Mouse (Mus musculus) kidney, postnatal 0 days (tissue): ENCODE measurements around the gene Cxcl15. TPM values are rescaled to one million over a fixed set of nuclear protein-coding genes. Genes with fewer than 3 reads are reported as not detected.
A peak's percentile ranks its signal among the peaks of the same experiment; 100 is the strongest.

Experiments
- ATAC-seq: fragments of 200-750 bp; cut with Nextera tagmentation; replicated peaks from 2 replicates; pipeline ENCODE4 v1.8.0; 2017; ENCODE audit warnings: low read depth, moderate number of reproducible peaks, moderate TSS enrichment, moderate library complexity; ENCODE audit not compliant: low FRiP score
- DNase-seq: peaks from one replicate; pipeline ENCODE4 v3.0.0-alpha.2; 2016; ENCODE audit warnings: low spot score
- H3K27ac ChIP-seq: fragments of 300-500 bp; sonication (generic); 2 replicates; pipeline ENCODE4 v1.5.1; 2014; ENCODE audit warnings: mild to moderate bottlenecking
- H3K27me3 ChIP-seq: fragments of 300-500 bp; sonication (generic); 2 replicates; pipeline ENCODE4 v1.6.1; 2014; ENCODE audit warnings: low read length, mixed read lengths; ENCODE audit not compliant: insufficient read depth
- H3K36me3 ChIP-seq: fragments of 300-500 bp; sonication (generic); 2 replicates; pipeline ENCODE4 v1.6.1; 2014; ENCODE audit warnings: low read length, mixed read lengths; ENCODE audit not compliant: insufficient read depth
- H3K4me1 ChIP-seq: fragments of 300-500 bp; sonication (generic); replicated peaks from 2 replicates; pipeline ENCODE4 v1.6.1; 2014; ENCODE audit warnings: antibody characterized with exemption, low read length, mixed read lengths; ENCODE audit not compliant: insufficient read depth
- H3K4me2 ChIP-seq: fragments of 300-500 bp; sonication (generic); 2 replicates; pipeline ENCODE4 v1.6.1; 2014; ENCODE audit warnings: mild to moderate bottlenecking, low read length, moderate library complexity, mixed read lengths
- H3K4me3 ChIP-seq: fragments of 300-500 bp; sonication (generic); replicated peaks from 2 replicates; pipeline ENCODE4 v1.5.1; 2014; ENCODE audit warnings: low read depth, low read length
- H3K9ac ChIP-seq: fragments of 300-500 bp; sonication (generic); 2 replicates; pipeline ENCODE4 v1.6.1; 2014; ENCODE audit warnings: low read depth, low read length
- H3K9me3 ChIP-seq: fragments of 300-500 bp; sonication (generic); replicated peaks from 2 replicates; pipeline ENCODE4 v1.6.1; 2016; ENCODE audit warnings: low read length, inconsistent platforms, mixed read lengths
- CTCF ChIP-seq: IDR thresholded peaks from 2 replicates; pipeline ENCODE4 v1.5.1; 2016; ENCODE audit warnings: antibody characterized with exemption, low read depth, mild to moderate bottlenecking, moderate library complexity
- WGBS: fragments of 180-500 bp; shearing (Covaris S2); extraction: QIAGEN DNeasy Blood & Tissue Kit; methylation state at CpG from one replicate; pipeline ENCODE4 v1.1.7; 2014; 5-methylcytosine and 5-hydroxymethylcytosine counted together
- polyA plus RNA-seq: library from polyadenylated mRNA; unstranded; fragments of >200 nt; fragmentation: Nextera tagmentation; extraction: Ambion mirVana; gene quantifications from 2 replicates; pipeline ENCODE4 v1.2.1, GENCODE M21; 2015

Gene Cxcl15
- 0.07 TPM in 1 of 2 replicates, not detected in the other for polyA plus RNA-seq

GRCm38 (mm10) chr5:90794195-90794625 lies at the start of gene Cxcl15:
Gene Cxcl15, plus strand, starts transcription at chr5:90794534.
- Histone ChIP-seq H3K9ac (no peak within 1 kb of the TSS), H3K4me2 (no peak within 1 kb of the TSS), H3K27ac (no peak within 1 kb of the TSS), H3K4me1 (peaks cover 5% of the 10 kb centered on the region; the same call in 1 of the 2 replicates), H3K9me3 (no peaks in the 10 kb centered on the region), H3K27me3 (no peaks in the 10 kb centered on the region), H3K36me3 (no peaks in the 10 kb centered on the region), H3K4me3 (no peak within 1 kb of the TSS)
- TF ChIP-seq CTCF: no peak
- ATAC-seq (no peak), DNase-seq (no peak)
- WGBS: 63% methylated on average over 5 of the region's 5 CpGs

DNA sequence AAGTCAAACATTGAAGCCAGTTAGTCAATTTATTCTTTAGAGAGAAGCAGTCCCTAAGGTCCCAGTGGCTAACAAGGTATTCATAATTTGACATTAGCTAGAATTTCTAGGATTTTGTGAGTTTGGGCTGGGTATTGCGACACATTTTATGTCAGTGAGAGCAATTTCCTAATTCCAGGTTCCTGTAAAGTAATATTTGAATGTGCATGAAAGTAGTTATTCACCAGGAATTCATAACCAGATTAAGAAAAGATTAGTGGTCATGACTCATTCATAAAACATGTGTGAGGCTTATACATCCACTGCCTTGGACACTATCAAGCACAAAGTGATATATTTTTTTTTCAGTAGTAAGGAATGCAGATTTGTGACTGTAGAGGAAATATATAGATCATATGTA lies 40.4 kb upstream of the Cxcl15 start:
- H3K4me2 ChIP-seq: no peak overlapping the region
- no peaks in the 10 kb centered on the region for H3K36me3 ChIP-seq
- no peak for DNase-seq
- 95% methylated on average over 1 of the region's 1 CpGs for WGBS
- H3K9me3 ChIP-seq: no peaks in the 10 kb centered on the region
- H3K4me1 ChIP-seq: 0 out of 2 replicates have a peak, but pooled peaks cover 7% of the 10 kb centered on the region
- peaks cover under 1% of the 10 kb centered on the region; the same call in 1 of the 2 replicates for H3K27me3 ChIP-seq
- no peak overlapping the region for H3K9ac ChIP-seq
- no peak overlapping the region for H3K27ac ChIP-seq
- no peak for ATAC-seq
- TF ChIP-seq CTCF: no peak
- H3K4me3 ChIP-seq: no peak overlapping the region

GRCm38 (mm10) chr5:90758020-90758605 lies 36.2 kb upstream of the Cxcl15 start:
- no peaks in the 10 kb centered on the region for H3K9me3 ChIP-seq
- H3K36me3 ChIP-seq: no peaks in the 10 kb centered on the region
- WGBS: 50% methylated on average over 5 of the region's 5 CpGs
- DNase-seq: peak; percentile 66
- no peak overlapping the region for H3K4me3 ChIP-seq
- H3K9ac ChIP-seq: no peak overlapping the region
- no peak overlapping the region for H3K27ac ChIP-seq
- peaks cover 12% of the 10 kb centered on the region; the same call in 1 of the 2 replicates for H3K4me1 ChIP-seq
- ATAC-seq: peak; percentile 49; the same call in 1 of the 2 replicates
- TF ChIP-seq CTCF: no peak
- no peak overlapping the region for H3K4me2 ChIP-seq
- peaks cover 6% of the 10 kb centered on the region for H3K27me3 ChIP-seq

- WGBS: 5% methylated on average over 32 of the region's 32 CpGs
- Histone ChIP-seq H3K36me3 (no peaks in the 10 kb centered on the region), H3K4me1 (peaks cover 12% of the 10 kb centered on the region; the same call in 1 of the 2 replicates), H3K4me2 (peak within 1 kb of the TSS; percentile 53), H3K4me3 (peak within 1 kb of the TSS; percentile 16), H3K27me3 (peaks cover 6% of the 10 kb centered on the region), H3K9ac (peak within 1 kb of the TSS; percentile 10; the same call in 1 of the 2 replicates), H3K27ac (no peak within 1 kb of the TSS), H3K9me3 (no peaks in the 10 kb centered on the region)
- ATAC-seq (no peak), DNase-seq (no peak)
- TF ChIP-seq CTCF: no peak
Measured at GRCm38 (mm10) chr5:90759077-90760065, 35.0 kb upstream of the Cxcl15 start, which contains the start of gene Cxcl5. Gene Cxcl5, plus strand, starts transcription at chr5:90759360.

DNA sequence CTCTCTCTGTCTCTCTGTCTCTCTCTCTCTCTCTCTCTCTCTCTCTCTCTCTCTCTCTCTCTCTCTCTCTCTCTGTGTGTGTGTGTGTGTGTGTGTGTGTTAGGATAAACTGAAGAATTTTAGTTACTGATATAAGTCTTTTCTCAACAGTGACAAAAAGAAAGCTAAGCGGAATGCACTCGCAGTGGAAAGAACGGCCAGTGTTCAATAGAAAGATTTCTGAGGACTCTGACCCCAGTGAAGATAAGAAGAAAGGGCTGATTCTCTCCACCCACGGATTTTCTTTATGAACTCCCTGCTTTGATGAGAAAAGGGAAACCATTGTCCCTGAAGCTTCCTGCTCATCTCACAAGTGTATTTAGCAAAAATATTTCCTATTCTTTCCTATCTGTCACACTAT lies 34.0 kb upstream of the Cxcl15 start:
- H3K9me3 ChIP-seq: no peaks in the 10 kb centered on the region
- H3K27ac ChIP-seq: no peak overlapping the region
- no peak for ATAC-seq
- H3K36me3 ChIP-seq: no peaks in the 10 kb centered on the region
- DNase-seq: no peak
- no peak overlapping the region for H3K9ac ChIP-seq
- H3K4me2 ChIP-seq: no peak overlapping the region
- 59% methylated on average over 4 of the region's 4 CpGs for WGBS
- peaks cover 6% of the 10 kb centered on the region for H3K27me3 ChIP-seq
- no peak overlapping the region for H3K4me3 ChIP-seq
- TF ChIP-seq CTCF: no peak
- peaks cover 12% of the 10 kb centered on the region; the same call in 1 of the 2 replicates for H3K4me1 ChIP-seq

GRCm38 (mm10) chr5:90760844-90761243 lies 33.5 kb upstream of the Cxcl15 start:
- Histone ChIP-seq H3K4me3 (no peak overlapping the region), H3K27ac (no peak overlapping the region), H3K27me3 (peaks cover 6% of the 10 kb centered on the region), H3K4me1 (peaks cover 12% of the 10 kb centered on the region; the same call in 1 of the 2 replicates), H3K9ac (no peak overlapping the region), H3K36me3 (no peaks in the 10 kb centered on the region), H3K9me3 (no peaks in the 10 kb centered on the region), H3K4me2 (no peak overlapping the region)
- 90% methylated on average over 2 of the region's 2 CpGs for WGBS
- no peak for TF ChIP-seq CTCF
- DNase-seq: no peak
- ATAC-seq: no peak
